Mouse (Mus musculus) forebrain, postnatal 0 days (tissue): ENCODE measurements around the gene Ntn5. TPM values are rescaled to one million over a fixed set of nuclear protein-coding genes. Genes with fewer than 3 reads are reported as not detected.

ENCODE experiments used
- ATAC-seq: fragments of 200-750 bp; cut with Nextera tagmentation; 2 replicates; pipeline ENCODE4 v1.8.0; 2017; ENCODE audit warnings: mild to moderate bottlenecking, moderate library complexity
- DNase-seq: peaks from one replicate; pipeline ENCODE4 v3.0.0-alpha.2; 2015
- H3K27ac ChIP-seq: fragments of 300-500 bp; sonication (generic); 2 replicates; pipeline ENCODE4 v1.5.1; 2014; ENCODE audit warnings: low read depth, mild to moderate bottlenecking, antibody characterized with exemption, low read length, moderate library complexity, mixed read lengths
- H3K27me3 ChIP-seq: fragments of 300-500 bp; sonication (generic); 2 replicates; pipeline ENCODE4 v1.6.1; 2014; ENCODE audit warnings: mild to moderate bottlenecking, low read length, mixed read lengths; ENCODE audit not compliant: insufficient read depth
- H3K36me3 ChIP-seq: fragments of 300-500 bp; sonication (generic); 2 replicates; pipeline ENCODE4 v1.6.1; 2014; ENCODE audit warnings: mild to moderate bottlenecking, moderate library complexity; ENCODE audit not compliant: insufficient read depth
- H3K4me1 ChIP-seq: fragments of 300-500 bp; sonication (generic); 2 replicates; pipeline ENCODE4 v1.6.1; 2014; ENCODE audit warnings: antibody characterized with exemption; ENCODE audit not compliant: insufficient read depth
- H3K4me2 ChIP-seq: fragments of 300-500 bp; sonication (generic); 2 replicates; pipeline ENCODE4 v1.6.1; 2014; ENCODE audit warnings: low read depth, mild to moderate bottlenecking, moderate library complexity
- H3K4me3 ChIP-seq: fragments of 300-500 bp; sonication (generic); 2 replicates; pipeline ENCODE4 v1.5.1; 2014; ENCODE audit warnings: low read depth, low read length, mixed read lengths
- H3K9ac ChIP-seq: fragments of 300-500 bp; sonication (generic); 2 replicates; pipeline ENCODE4 v1.6.1; 2014; ENCODE audit warnings: mild to moderate bottlenecking
- H3K9me3 ChIP-seq: fragments of 300-500 bp; sonication (generic); 2 replicates; pipeline ENCODE4 v1.6.1; 2016; ENCODE audit warnings: low read length
- CTCF ChIP-seq: sonication (generic); IDR thresholded peaks from 2 replicates; pipeline ENCODE4 v1.5.1; 2016; ENCODE audit warnings: antibody characterized with exemption, control low read depth, low read depth
- WGBS: fragments of 180-500 bp; shearing (Covaris S2); extraction: QIAGEN DNeasy Blood & Tissue Kit; methylation state at CpG from one replicate; pipeline ENCODE4 v1.1.7; 2014; 5-methylcytosine and 5-hydroxymethylcytosine counted together
- polyA plus RNA-seq: library from polyadenylated mRNA; unstranded; fragments of >200 nt; fragmentation: Nextera tagmentation; extraction: Ambion mirVana; gene quantifications from 2 replicates; pipeline ENCODE4 v1.2.1, GENCODE M21; 2015
- total RNA-seq: library from RNA; depleted of rRNA; stranded (reverse); fragments of >200 nt; gene quantifications from 2 replicates; pipeline ENCODE4 v1.2.3, GENCODE M21; 2014

Gene Ntn5
- total and polyA plus RNA-seq, 2 experiments from 2014 or later: 0.33 to 0.47 TPM

- ATAC-seq (peak; percentile 12; the same call in 1 of the 2 replicates), DNase-seq (peak; percentile 62)
- Histone ChIP-seq H3K9me3 (no peaks in the 10 kb centered on the region), H3K36me3 (no peaks in the 10 kb centered on the region), H3K4me2 (peak within 1 kb of the TSS; percentile 95), H3K27me3 (no peaks in the 10 kb centered on the region), H3K9ac (peak within 1 kb of the TSS; percentile 78), H3K4me1 (peaks cover 29% of the 10 kb centered on the region), H3K27ac (peak within 1 kb of the TSS; percentile 93), H3K4me3 (peak within 1 kb of the TSS; percentile 54)
- TF ChIP-seq CTCF: no peak
- WGBS: 1% methylated on average over 35 of the region's 36 CpGs
Measured at GRCm38 (mm10) chr7:45699523-45700141, 15.8 kb downstream of the Ntn5 start, which contains the start of gene Car11. Gene Car11 (plus strand): TSS chr7:45699843.

- peak; percentile 84 for DNase-seq
- Histone ChIP-seq H3K4me3 (peak overlapping the region; percentile 54), H3K27ac (peak overlapping the region; percentile 93), H3K9me3 (no peaks in the 10 kb centered on the region), H3K36me3 (no peaks in the 10 kb centered on the region), H3K4me2 (peak overlapping the region; percentile 95), H3K9ac (peak overlapping the region; percentile 78), H3K4me1 (peaks cover 31% of the 10 kb centered on the region), H3K27me3 (no peaks in the 10 kb centered on the region)
- TF ChIP-seq CTCF: no peak
- 2% methylated on average over 19 of the region's 20 CpGs for WGBS
- ATAC-seq: peak; percentile 19; the same call in 1 of the 2 replicates
Measured at GRCm38 (mm10) chr7:45700301-45701015, 16.6 kb downstream of the Ntn5 start.

GRCm38 (mm10) chr7:45701072-45701471 is 17.2 kb downstream of the Ntn5 start:
- Histone ChIP-seq H3K9ac (peak overlapping the region; percentile 78), H3K4me2 (peak overlapping the region; percentile 95), H3K4me1 (peaks cover 35% of the 10 kb centered on the region), H3K36me3 (no peaks in the 10 kb centered on the region), H3K9me3 (no peaks in the 10 kb centered on the region), H3K27ac (peak overlapping the region; percentile 93), H3K27me3 (no peaks in the 10 kb centered on the region), H3K4me3 (peak overlapping the region; percentile 54)
- no peak for DNase-seq
- no peak for TF ChIP-seq CTCF
- 23% methylated on average over 11 of the region's 11 CpGs for WGBS
- no peak for ATAC-seq

GRCm38 (mm10) chr7:45701607-45702006 is 17.8 kb downstream of the Ntn5 start:
- H3K9ac ChIP-seq: peak overlapping the region; percentile 78; the same call in 1 of the 2 replicates
- no peak for DNase-seq
- no peak overlapping the region for H3K27ac ChIP-seq
- H3K4me1 ChIP-seq: peaks cover 36% of the 10 kb centered on the region
- ATAC-seq: no peak
- H3K4me2 ChIP-seq: peak overlapping the region; percentile 95
- 86% methylated on average over 11 of the region's 11 CpGs for WGBS
- no peaks in the 10 kb centered on the region for H3K36me3 ChIP-seq
- H3K4me3 ChIP-seq: peak overlapping the region; percentile 54; the same call in 1 of the 2 replicates
- H3K27me3 ChIP-seq: no peaks in the 10 kb centered on the region
- H3K9me3 ChIP-seq: no peaks in the 10 kb centered on the region
- no peak for TF ChIP-seq CTCF

- Histone ChIP-seq H3K27me3 (no peaks in the 10 kb centered on the region), H3K9ac (no peak overlapping the region), H3K4me2 (no peak overlapping the region), H3K4me3 (no peak overlapping the region), H3K27ac (no peak overlapping the region), H3K4me1 (peaks cover 42% of the 10 kb centered on the region), H3K36me3 (no peaks in the 10 kb centered on the region), H3K9me3 (no peaks in the 10 kb centered on the region)
- no peak for TF ChIP-seq CTCF
- 93% methylated on average over 11 of the region's 11 CpGs for WGBS
- DNase-seq (no peak), ATAC-seq (no peak)
Measured at GRCm38 (mm10) chr7:45702316-45702715, 18.5 kb downstream of the Ntn5 start.

- no peak for TF ChIP-seq CTCF
- ATAC-seq: no peak
- Histone ChIP-seq H3K4me3 (no peak overlapping the region), H3K4me2 (peak overlapping the region; percentile 97), H3K4me1 (peaks cover 45% of the 10 kb centered on the region), H3K9me3 (no peaks in the 10 kb centered on the region), H3K27me3 (no peaks in the 10 kb centered on the region), H3K36me3 (no peaks in the 10 kb centered on the region), H3K9ac (peak overlapping the region; percentile 60; the same call in 1 of the 2 replicates), H3K27ac (peak overlapping the region; percentile 95)
- 90% methylated on average over 17 of the region's 17 CpGs for WGBS
- DNase-seq: no peak
Measured at GRCm38 (mm10) chr7:45702809-45703520, 19.1 kb downstream of the Ntn5 start.
